Mouse (Mus musculus) CD4-positive helper T cell, adult 2 months (primary cell): Measurements from ENCODE around the gene Olfr1166.
"Not testable (repeated sequence)": the region's sequence is repeated elsewhere in the genome, so short reads cannot be mapped to it uniquely, and the experiment has no call there.

ENCODE experiments used
- DNase-seq: peaks from one replicate; pipeline ENCODE4 v3.0.0-alpha.2; 2012; ENCODE audit warnings: low read depth, missing footprints, low spot score

The Olfr1166 gene

GRCm38 (mm10) chr2:88128172-88128571 is at the start of gene Olfr1166:
Olfr1166 (minus strand) TSS chr2:88128272.
- DNase-seq = no peak

- DNase-seq = not testable (repeated sequence)
Observed at GRCm38 (mm10) chr2:88155093-88155492, 27.0 kb upstream of the Olfr1166 start, which contains the start of gene Olfr1167. Olfr1167 (minus strand) TSS chr2:88155193.

- no peak for DNase-seq
Observed at GRCm38 (mm10) chr2:88093866-88094265, 34.2 kb downstream of the Olfr1166 start, which contains the start of gene Olfr1164. Olfr1164 (minus strand) TSS chr2:88093966.
